Mouse (Mus musculus) heart, embryonic 16.5 days (tissue): ENCODE results near the gene Nup155. TPM values are rescaled to one million over a fixed set of nuclear protein-coding genes. Genes with fewer than 3 reads are reported as not detected.

Experiments
- ATAC-seq: fragments of 200-750 bp; cut with Nextera tagmentation; replicated peaks from 2 replicates; pipeline ENCODE4 v1.8.0; 2017; ENCODE audit warnings: moderate number of reproducible peaks; ENCODE audit not compliant: insufficient read depth, low FRiP score; ENCODE audit errors: extremely low read depth
- H3K27ac ChIP-seq: fragments of 300-500 bp; sonication (generic); 2 replicates; pipeline ENCODE4 v1.5.1; 2014; ENCODE audit warnings: mild to moderate bottlenecking, low read length, control low read depth, moderate library complexity
- H3K27me3 ChIP-seq: fragments of 300-500 bp; sonication (generic); 2 replicates; pipeline ENCODE4 v1.6.1; 2014; ENCODE audit warnings: low read length, mixed read lengths; ENCODE audit not compliant: control insufficient read depth, insufficient read depth
- H3K36me3 ChIP-seq: fragments of 300-500 bp; sonication (generic); 2 replicates; pipeline ENCODE4 v1.6.1; 2014; ENCODE audit not compliant: control insufficient read depth, insufficient read depth
- H3K4me1 ChIP-seq: fragments of 300-500 bp; sonication (generic); 2 replicates; pipeline ENCODE4 v1.6.1; 2014; ENCODE audit warnings: low read length, mixed read lengths; ENCODE audit not compliant: control insufficient read depth, insufficient read depth
- H3K4me2 ChIP-seq: fragments of 300-500 bp; sonication (generic); 2 replicates; pipeline ENCODE4 v1.6.1; 2014; ENCODE audit warnings: low read depth, mild to moderate bottlenecking, control low read depth, low read length
- H3K4me3 ChIP-seq: fragments of 300-500 bp; sonication (generic); 2 replicates; pipeline ENCODE4 v1.5.1; 2014; ENCODE audit warnings: mild to moderate bottlenecking, control low read depth, low read length
- H3K9ac ChIP-seq: fragments of 300-500 bp; sonication (generic); 2 replicates; pipeline ENCODE4 v1.6.1; 2014; ENCODE audit warnings: low read length, control low read depth
- H3K9me3 ChIP-seq: fragments of 300-500 bp; sonication (generic); replicated peaks from 2 replicates; pipeline ENCODE4 v1.6.1; 2016; ENCODE audit warnings: low read length; ENCODE audit not compliant: control insufficient read depth
- WGBS: fragments of 180-500 bp; shearing (Covaris S2); extraction: QIAGEN DNeasy Blood & Tissue Kit; methylation state at CpG from one replicate; pipeline ENCODE4 v1.1.7; 2014; 5-methylcytosine and 5-hydroxymethylcytosine counted together
- polyA plus RNA-seq: library from polyadenylated mRNA; unstranded; fragments of >200 nt; fragmentation: Nextera tagmentation; extraction: Ambion mirVana; gene quantifications from 2 replicates; pipeline ENCODE4 v1.2.1, GENCODE M21; 2015

Gene Nup155
- polyA plus RNA-seq, 1 experiment from 2014 or later, result 9.4 TPM

DNA sequence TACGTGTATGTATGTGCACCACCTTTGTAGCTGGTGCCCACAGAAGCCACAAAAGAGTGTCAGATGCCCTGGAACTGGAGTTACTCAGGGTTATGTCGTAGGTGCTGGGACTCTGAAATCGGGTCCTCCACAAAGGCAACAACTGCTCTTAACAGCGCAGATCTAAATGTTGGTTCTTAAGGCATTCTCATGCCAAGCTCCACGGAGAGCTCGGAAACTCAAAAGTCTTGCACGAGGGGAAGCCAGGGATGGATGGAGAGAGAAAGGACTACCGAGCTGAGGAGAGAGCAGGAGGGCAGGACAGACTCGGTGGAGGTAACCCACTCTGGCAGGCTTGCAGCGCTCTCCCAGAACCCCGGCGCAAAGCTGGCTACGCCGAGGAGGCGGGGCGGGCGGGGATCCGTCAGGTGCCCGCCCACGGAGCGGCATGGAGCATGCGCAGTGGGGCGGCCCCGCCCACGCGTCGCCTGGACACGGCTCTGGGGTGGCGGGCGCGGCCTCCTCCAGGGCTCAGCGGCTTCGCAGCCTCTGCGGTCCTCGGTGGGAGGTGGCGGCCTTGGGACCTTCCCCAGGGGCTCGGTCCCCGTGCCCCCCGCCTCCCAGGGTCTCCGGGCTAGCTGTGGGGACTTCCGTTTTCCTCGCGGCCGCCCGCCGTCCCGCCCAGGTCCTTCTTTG lies 59.7 kb downstream of the Nup155 start, which contains the start of gene Cplane1:
TSS of gene Cplane1 (plus strand) at position 516 of the 675 bp plus-strand sequence.
- H3K36me3 ChIP-seq, result 0 out of 2 replicates have a peak, but pooled peaks cover 2% of the 10 kb centered on the region
- H3K27me3 ChIP-seq, result no peaks in the 10 kb centered on the region
- H3K27ac ChIP-seq, result peak within 1 kb of the TSS; percentile 84
- H3K9ac ChIP-seq, result peak within 1 kb of the TSS; percentile 94
- H3K4me2 ChIP-seq, result peak within 1 kb of the TSS; percentile 82
- H3K4me3 ChIP-seq, result peak within 1 kb of the TSS; percentile 96
- no peaks in the 10 kb centered on the region for H3K4me1 ChIP-seq
- WGBS, result under 1% methylated on average over 46 of the region's 47 CpGs
- peak; percentile 98 for ATAC-seq
- H3K9me3 ChIP-seq, result no peaks in the 10 kb centered on the region

DNA sequence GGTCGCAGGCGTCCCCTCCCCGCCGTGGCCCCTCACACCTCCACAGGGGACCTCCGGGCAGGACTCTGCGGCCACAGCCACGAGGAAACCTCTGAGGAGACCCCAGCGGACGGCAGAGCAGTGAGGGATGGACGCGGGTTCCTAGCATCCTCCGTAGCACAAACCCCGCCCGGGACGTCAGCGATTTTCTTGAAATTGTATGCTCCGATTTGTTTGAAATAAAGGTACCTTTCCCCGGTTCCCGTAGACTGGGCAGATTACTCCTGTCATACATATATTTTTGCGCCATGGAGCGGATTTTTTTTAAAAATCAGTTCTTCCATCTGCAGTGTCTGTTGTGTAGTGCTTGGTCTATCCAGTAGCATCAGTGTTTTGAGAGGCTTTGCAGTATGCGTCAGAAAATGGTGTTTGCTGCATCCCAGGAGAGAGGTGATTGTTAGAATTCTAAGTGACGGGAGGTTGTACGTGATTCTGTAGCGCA lies 60.2 kb downstream of the Nup155 start:
- H3K4me1 ChIP-seq, result no peaks in the 10 kb centered on the region
- peak overlapping the region; percentile 94 for H3K9ac ChIP-seq
- H3K4me3 ChIP-seq, result peak overlapping the region; percentile 96
- H3K4me2 ChIP-seq, result peak overlapping the region; percentile 82
- H3K27me3 ChIP-seq, result no peaks in the 10 kb centered on the region
- 0 out of 2 replicates have a peak, but pooled peaks cover 2% of the 10 kb centered on the region for H3K36me3 ChIP-seq
- H3K9me3 ChIP-seq, result no peaks in the 10 kb centered on the region
- peak overlapping the region; percentile 71 for H3K27ac ChIP-seq
- WGBS, result under 1% methylated on average over 25 of the region's 25 CpGs
- ATAC-seq, result peak; percentile 74

DNA sequence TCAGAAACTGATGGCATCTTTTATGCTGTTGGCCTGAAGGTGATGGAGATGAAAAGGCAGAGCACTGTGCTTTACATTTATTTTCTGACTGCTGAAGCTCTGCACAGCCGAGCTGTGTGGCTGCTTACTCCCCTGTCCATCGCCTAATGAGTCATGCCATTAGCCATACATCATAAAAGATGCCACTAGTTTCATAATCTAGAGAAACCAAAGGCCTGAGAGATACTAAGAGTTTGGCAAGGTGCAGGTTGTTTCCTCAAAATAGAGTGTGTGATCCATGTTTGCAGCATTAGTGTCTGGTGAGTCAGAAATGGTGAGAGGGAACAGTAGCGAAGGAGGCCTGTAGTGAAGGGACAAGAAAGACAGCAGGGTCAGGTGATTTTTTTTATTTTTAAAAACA lies 80.5 kb downstream of the Nup155 start:
- no peak overlapping the region for H3K9ac ChIP-seq
- no peaks in the 10 kb centered on the region for H3K4me1 ChIP-seq
- peaks cover 23% of the 10 kb centered on the region for H3K36me3 ChIP-seq
- H3K27me3 ChIP-seq, result no peaks in the 10 kb centered on the region
- H3K4me2 ChIP-seq, result no peak overlapping the region
- WGBS, result 90% methylated on average over 3 of the region's 3 CpGs
- no peak overlapping the region for H3K27ac ChIP-seq
- no peaks in the 10 kb centered on the region for H3K9me3 ChIP-seq
- ATAC-seq, result no peak
- H3K4me3 ChIP-seq, result no peak overlapping the region

DNA sequence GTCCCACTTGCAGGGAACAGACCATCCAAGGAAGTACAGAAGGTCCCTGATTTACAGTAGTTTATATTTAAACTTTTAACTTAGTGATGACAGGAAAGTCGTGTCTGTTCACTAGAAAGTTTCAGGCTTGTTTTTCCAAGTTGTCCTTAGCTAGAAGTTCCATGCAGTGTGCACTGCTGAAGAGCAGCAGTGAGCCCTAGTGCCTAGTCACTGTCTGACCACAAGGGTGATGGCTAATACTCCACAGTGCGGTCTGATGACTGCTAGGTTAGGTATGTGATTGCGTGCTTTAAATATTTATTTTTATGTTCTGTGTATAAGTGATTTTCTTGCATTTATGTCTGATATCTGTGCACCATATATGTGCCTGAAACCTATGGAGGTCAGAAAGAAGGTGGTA lies 81.4 kb downstream of the Nup155 start:
- H3K9me3 ChIP-seq, result no peaks in the 10 kb centered on the region
- no peak overlapping the region for H3K4me2 ChIP-seq
- no peak for ATAC-seq
- H3K36me3 ChIP-seq, result peaks cover 31% of the 10 kb centered on the region
- no peaks in the 10 kb centered on the region for H3K27me3 ChIP-seq
- no peak overlapping the region for H3K4me3 ChIP-seq
- no peaks in the 10 kb centered on the region for H3K4me1 ChIP-seq
- H3K9ac ChIP-seq, result no peak overlapping the region
- no peak overlapping the region for H3K27ac ChIP-seq
- 89% methylated on average over 3 of the region's 3 CpGs for WGBS

DNA sequence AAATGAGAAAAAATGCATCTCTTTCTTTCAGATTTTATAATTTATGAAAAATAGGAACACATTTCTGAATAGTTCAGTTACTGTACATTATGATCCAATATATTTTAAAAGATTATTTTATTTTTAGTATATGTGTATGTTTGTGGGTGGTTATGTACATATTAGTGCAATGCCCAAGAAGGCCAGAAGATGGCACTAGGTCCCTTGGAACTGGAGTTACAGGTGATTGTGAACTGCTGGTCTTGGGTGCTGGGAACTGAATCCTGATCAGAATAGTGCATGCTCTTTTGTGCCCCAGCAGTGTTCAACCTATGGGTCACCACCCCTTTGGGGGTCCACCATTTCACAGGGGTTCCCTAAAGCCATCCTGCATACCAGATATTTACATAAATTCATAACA lies 91.2 kb downstream of the Nup155 start:
- no peak overlapping the region for H3K4me2 ChIP-seq
- no peaks in the 10 kb centered on the region for H3K27me3 ChIP-seq
- ATAC-seq, result no peak
- H3K4me3 ChIP-seq, result no peak overlapping the region
- H3K9me3 ChIP-seq, result no peaks in the 10 kb centered on the region
- no peaks in the 10 kb centered on the region for H3K4me1 ChIP-seq
- H3K27ac ChIP-seq, result no peak overlapping the region
- no peak overlapping the region for H3K9ac ChIP-seq
- H3K36me3 ChIP-seq, result peaks cover 31% of the 10 kb centered on the region

DNA sequence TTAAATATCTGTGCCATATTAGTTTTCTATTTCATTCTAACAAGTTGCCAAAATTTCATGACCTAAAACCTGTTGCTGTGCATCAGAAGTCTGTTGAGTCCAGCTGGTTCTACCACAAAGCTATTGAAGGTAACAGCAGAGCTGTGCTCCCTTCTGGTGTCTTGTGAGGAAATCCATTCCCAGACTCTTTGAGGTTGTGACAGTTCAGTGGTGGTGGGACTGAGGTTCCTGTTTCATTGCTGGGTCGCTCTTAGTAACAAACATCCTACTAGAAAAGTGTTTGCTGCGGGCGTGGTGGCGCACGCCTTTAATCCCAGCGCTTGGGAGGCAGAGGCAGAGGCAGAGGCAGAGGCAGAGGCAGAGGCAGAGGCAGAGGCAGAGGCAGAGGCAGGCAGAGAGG lies 99.3 kb downstream of the Nup155 start:
- ATAC-seq, result no peak
- no peaks in the 10 kb centered on the region for H3K4me1 ChIP-seq
- no peaks in the 10 kb centered on the region for H3K9me3 ChIP-seq
- no peak overlapping the region for H3K9ac ChIP-seq
- no peak overlapping the region for H3K4me3 ChIP-seq
- H3K4me2 ChIP-seq, result no peak overlapping the region
- H3K27ac ChIP-seq, result no peak overlapping the region
- WGBS, result 86% methylated on average over 6 of the region's 6 CpGs
- H3K27me3 ChIP-seq, result no peaks in the 10 kb centered on the region
- peaks cover 16% of the 10 kb centered on the region for H3K36me3 ChIP-seq

Other genes starting within 250 kb of the Nup155 start
- 37.5 and 37.9 TPM in 2 replicates for gene Wdr70, start 10.1 kb upstream of the Nup155 start, polyA plus RNA-seq
- gene Cplane1, start 59.8 kb downstream of the Nup155 start, polyA plus RNA-seq, result 4.0 and 5.4 TPM in 2 replicates